Mouse (Mus musculus): Measurements from ENCODE around the gene Guca2b. TPM values are rescaled to one million over a fixed set of nuclear protein-coding genes. Genes with fewer than 3 reads are reported as not detected.
A peak's percentile ranks its signal among the peaks of the same experiment; 100 is the strongest.

Gene Guca2b
- polyA plus RNA-seq, 1 experiment: not detected

DNA sequence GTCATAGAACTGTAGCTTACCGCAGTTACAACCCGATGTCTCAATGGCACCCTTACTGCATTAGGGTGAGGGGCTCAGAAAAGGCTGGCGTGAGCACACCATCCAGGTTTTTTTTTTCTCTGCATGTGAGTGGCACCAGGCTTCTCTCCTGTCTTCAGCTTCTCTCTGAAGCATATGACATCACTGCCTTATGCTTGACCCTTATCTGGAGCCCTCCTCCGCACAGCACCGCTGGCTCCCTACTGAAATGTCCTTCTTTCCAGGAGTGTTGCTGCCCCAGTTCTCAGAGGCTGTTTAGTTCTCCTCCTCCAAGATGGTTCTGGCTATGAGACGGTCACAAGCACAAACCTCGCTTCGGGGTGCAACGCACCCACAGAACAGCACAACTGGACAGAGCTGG, 12.4 kb upstream of the Guca2b start:
- 90% methylated on average over 9 of the region's 9 CpGs for WGBS
- Histone ChIP-seq H3K27ac (ENCODE audit: insufficient read depth, low read depth, low read length) (no peak overlapping the region), H3K4me3 (ENCODE audit: insufficient read depth, low read depth, low read length) (no peak overlapping the region), H3K4me1 (ENCODE audit: control insufficient read depth, insufficient read depth, low read length) (peaks cover 14% of the 10 kb centered on the region)
- no peak for TF ChIP-seq POLR2A (IDR thresholded peaks at IDR 0.05; ENCODE audit: insufficient read depth, low read depth, low read length)
- TF ChIP-seq CTCF (IDR thresholded peaks at IDR 0.05; ENCODE audit: insufficient read depth, low read depth, low read length): no peak

DNA sequence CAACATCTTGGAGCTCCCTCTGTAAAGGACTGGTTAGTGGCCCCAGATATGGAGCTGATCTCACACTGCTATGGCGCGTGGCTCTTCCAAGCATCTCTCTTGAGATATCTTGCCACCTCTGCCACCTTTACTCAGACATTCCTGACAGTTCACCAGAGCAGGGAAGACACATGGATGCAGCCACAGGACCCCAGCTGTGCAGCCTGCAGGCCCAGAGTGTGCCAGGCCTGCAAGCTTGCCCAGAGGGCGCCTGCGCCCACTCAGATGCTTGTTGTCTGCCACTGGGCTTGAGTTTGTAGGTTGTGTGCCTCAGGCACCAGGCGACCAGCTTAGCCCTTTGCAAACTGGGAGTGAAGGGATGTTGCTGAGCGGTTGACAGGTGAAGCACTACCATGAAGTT, 12.0 kb upstream of the Guca2b start:
- Histone ChIP-seq H3K4me1 (ENCODE audit: control insufficient read depth, insufficient read depth, low read length) (peaks cover 17% of the 10 kb centered on the region), H3K4me3 (ENCODE audit: insufficient read depth, low read depth, low read length) (no peak overlapping the region), H3K27ac (ENCODE audit: insufficient read depth, low read depth, low read length) (no peak overlapping the region)
- no peak for TF ChIP-seq CTCF (IDR thresholded peaks at IDR 0.05; ENCODE audit: insufficient read depth, low read depth, low read length)
- no peak for TF ChIP-seq POLR2A (IDR thresholded peaks at IDR 0.05; ENCODE audit: insufficient read depth, low read depth, low read length)
- 80% methylated on average over 6 of the region's 6 CpGs for WGBS

DNA sequence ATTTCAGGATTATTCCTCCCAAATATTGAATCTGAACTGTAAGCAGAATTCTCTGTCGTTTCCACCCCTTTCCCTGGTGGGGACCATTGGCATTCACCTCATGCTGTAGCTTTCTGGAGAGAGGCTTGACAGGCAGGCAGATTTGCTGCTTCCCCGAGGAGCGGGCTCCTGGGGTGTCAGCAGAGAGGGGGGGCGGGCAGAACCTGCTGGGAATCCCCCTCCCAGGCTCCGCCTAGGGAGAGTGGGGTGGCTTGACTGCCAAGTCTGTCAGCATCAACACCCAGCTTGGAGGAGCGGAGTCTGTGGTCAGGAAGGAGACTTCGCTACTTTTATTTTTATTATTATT, 11.4 kb upstream of the Guca2b start:
- 44% methylated on average over 7 of the region's 7 CpGs for WGBS
- no peak overlapping the region for H3K27ac ChIP-seq (ENCODE audit: insufficient read depth, low read depth, low read length)
- no peak for TF ChIP-seq CTCF (IDR thresholded peaks at IDR 0.05; ENCODE audit: insufficient read depth, low read depth, low read length)
- no peak for TF ChIP-seq POLR2A (IDR thresholded peaks at IDR 0.05; ENCODE audit: insufficient read depth, low read depth, low read length)
- H3K4me3 ChIP-seq (ENCODE audit: insufficient read depth, low read depth, low read length): no peak overlapping the region
- peaks cover 17% of the 10 kb centered on the region for H3K4me1 ChIP-seq (ENCODE audit: control insufficient read depth, insufficient read depth, low read length)

DNA sequence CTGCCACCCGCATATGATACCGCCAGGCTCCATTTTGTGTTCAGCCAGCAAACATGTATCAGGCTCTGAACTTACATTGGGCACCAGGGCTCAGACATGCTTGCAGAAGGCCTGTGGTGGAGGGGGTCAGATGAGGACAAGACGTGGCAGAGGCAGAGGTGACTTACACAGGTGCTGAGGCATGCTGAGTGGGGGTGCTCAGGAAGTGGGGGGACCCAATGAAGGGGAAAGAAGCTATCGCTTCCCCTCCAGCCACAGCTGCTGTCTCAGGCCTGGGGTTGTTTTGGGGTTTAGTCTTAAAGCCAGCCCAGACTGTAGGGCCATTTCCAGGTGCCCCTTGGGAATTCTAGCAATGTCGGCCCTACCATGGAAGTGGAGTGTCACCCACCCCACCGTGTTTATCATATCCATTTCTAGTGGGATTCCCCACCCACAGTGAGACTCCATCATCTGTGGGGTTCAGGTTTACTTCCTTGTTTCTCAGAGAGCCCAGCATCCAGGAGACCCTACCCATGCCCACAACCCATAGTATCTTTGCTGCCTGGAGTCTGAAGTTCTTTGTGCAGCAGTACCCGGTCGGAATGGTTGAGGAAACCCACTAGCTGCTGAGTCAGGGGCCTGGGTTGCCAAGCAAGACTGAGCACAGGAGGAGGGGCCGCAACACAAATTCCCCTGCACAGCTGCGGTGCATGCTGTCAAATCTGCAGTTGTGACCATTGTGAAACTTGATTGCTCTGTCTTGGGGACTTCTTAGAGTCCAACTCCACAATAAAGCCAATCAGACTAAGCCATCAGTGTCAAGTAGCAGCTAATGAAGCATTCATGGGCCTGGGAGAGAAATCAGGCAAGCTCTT, 10.8 kb upstream of the Guca2b start:
- Histone ChIP-seq H3K4me3 (ENCODE audit: insufficient read depth, low read depth, low read length) (no peak overlapping the region), H3K4me1 (ENCODE audit: control insufficient read depth, insufficient read depth, low read length) (peaks cover 17% of the 10 kb centered on the region), H3K27ac (ENCODE audit: insufficient read depth, low read depth, low read length) (no peak overlapping the region)
- no peak for TF ChIP-seq CTCF (IDR thresholded peaks at IDR 0.05; ENCODE audit: insufficient read depth, low read depth, low read length)
- TF ChIP-seq POLR2A (IDR thresholded peaks at IDR 0.05; ENCODE audit: insufficient read depth, low read depth, low read length): no peak
- 61% methylated on average over 10 of the region's 10 CpGs for WGBS

DNA sequence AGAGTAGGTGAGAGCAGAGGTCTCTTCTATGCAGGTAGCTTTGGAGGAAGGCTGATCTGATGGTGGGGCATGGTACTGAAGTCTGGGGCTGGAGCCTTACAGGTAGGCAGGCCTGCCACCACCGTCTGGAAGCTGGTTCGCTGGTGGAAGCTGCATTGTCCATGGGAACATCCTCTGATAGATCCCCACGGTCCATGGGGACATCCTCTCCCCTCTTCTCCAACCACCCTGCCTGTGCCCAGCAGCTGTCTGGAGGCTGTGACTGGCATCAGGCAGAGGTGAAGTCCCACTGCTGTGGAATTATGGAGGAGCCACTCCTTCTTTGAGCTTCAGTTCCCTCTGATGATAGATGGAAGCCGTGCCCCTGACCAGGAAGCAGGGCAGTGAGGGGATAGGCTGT, 9.8 kb upstream of the Guca2b start:
- Histone ChIP-seq H3K27ac (ENCODE audit: insufficient read depth, low read depth, low read length) (no peak overlapping the region), H3K4me3 (ENCODE audit: insufficient read depth, low read depth, low read length) (no peak overlapping the region), H3K4me1 (ENCODE audit: control insufficient read depth, insufficient read depth, low read length) (peaks cover 17% of the 10 kb centered on the region)
- TF ChIP-seq POLR2A (IDR thresholded peaks at IDR 0.05; ENCODE audit: insufficient read depth, low read depth, low read length) (no peak), CTCF (IDR thresholded peaks at IDR 0.05; ENCODE audit: insufficient read depth, low read depth, low read length) (no peak)
- 94% methylated on average over 4 of the region's 4 CpGs for WGBS

DNA sequence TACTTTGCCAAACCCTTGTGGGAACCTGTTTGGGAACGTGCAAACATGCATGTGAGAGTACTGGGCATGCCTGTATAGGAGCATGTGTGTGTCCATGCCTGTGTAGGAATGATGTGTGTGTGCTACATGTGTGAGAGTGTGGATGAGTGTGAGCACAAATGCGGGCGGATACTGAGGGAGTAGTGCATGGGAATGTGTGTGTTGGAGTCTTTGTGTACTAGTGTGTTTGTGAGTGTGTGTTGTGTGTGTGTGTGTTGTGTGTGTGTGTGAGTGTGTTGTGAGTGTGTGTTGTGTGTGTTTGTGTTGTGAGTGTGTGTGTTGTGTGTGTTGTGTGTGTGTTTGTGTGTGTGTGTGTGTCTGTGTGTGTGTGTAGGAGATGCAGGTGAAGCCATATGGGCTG, 9.4 kb upstream of the Guca2b start:
- Histone ChIP-seq H3K4me1 (ENCODE audit: control insufficient read depth, insufficient read depth, low read length) (peaks cover 20% of the 10 kb centered on the region), H3K27ac (ENCODE audit: insufficient read depth, low read depth, low read length) (no peak overlapping the region), H3K4me3 (ENCODE audit: insufficient read depth, low read depth, low read length) (no peak overlapping the region)
- 90% methylated on average over 3 of the region's 3 CpGs for whole genome bisulfite sequencing
- TF ChIP-seq POLR2A (IDR thresholded peaks at IDR 0.05; ENCODE audit: insufficient read depth, low read depth, low read length) (no peak), CTCF (IDR thresholded peaks at IDR 0.05; ENCODE audit: insufficient read depth, low read depth, low read length) (no peak)

DNA sequence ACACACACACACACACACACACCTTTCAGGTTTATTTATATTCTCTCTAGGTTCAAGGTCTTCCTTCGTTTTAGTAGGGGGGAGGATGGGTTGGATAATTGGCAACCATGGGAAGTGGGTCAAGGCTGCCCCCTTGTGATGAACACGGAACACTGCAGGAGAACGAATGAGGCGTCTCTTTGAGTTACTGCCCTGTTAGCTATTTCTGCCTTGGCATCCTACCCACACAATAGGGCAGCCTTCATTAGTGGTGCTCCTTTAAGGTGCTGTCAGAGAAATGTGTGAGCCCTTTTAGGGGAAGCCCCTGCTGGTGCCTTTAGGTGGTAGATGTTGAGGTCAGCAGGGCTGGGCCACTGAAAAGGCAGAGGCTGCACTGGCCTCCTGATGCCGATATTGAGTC, 8.7 kb upstream of the Guca2b start:
- TF ChIP-seq CTCF (IDR thresholded peaks at IDR 0.05; ENCODE audit: insufficient read depth, low read depth, low read length) (peak; percentile 41; the same call in 1 of the 2 replicates), POLR2A (IDR thresholded peaks at IDR 0.05; ENCODE audit: insufficient read depth, low read depth, low read length) (no peak)
- no peak overlapping the region for H3K4me3 ChIP-seq (ENCODE audit: insufficient read depth, low read depth, low read length)
- no peak overlapping the region for H3K27ac ChIP-seq (ENCODE audit: insufficient read depth, low read depth, low read length)
- WGBS: 11% methylated on average over 5 of the region's 5 CpGs
- peaks cover 28% of the 10 kb centered on the region for H3K4me1 ChIP-seq (ENCODE audit: control insufficient read depth, insufficient read depth, low read length)

DNA sequence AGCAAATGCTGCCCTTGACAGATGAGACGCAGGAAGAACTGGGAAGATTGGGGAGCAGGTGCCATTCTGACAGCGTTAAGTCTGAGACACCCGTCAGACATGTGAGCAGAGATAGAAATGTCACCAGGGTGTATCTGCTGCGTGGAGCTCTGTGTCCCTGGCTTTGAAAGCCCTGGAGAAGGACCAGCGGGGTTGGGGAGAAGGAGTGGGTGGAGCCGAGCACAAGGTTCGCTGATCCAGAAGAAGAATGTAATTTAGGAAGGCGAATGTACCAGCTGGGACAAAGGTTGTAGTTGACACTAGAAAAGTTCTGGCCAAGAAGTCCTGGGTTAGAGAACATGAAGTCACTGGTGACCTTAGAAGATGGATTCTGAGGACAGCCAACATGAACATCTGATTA, 7.4 kb upstream of the Guca2b start:
- Histone ChIP-seq H3K4me3 (ENCODE audit: insufficient read depth, low read depth, low read length) (no peak overlapping the region), H3K4me1 (ENCODE audit: control insufficient read depth, insufficient read depth, low read length) (peaks cover 25% of the 10 kb centered on the region), H3K27ac (ENCODE audit: insufficient read depth, low read depth, low read length) (no peak overlapping the region)
- WGBS: 42% methylated on average over 8 of the region's 8 CpGs
- TF ChIP-seq CTCF (IDR thresholded peaks at IDR 0.05; ENCODE audit: insufficient read depth, low read depth, low read length) (no peak), POLR2A (IDR thresholded peaks at IDR 0.05; ENCODE audit: insufficient read depth, low read depth, low read length) (no peak)

DNA sequence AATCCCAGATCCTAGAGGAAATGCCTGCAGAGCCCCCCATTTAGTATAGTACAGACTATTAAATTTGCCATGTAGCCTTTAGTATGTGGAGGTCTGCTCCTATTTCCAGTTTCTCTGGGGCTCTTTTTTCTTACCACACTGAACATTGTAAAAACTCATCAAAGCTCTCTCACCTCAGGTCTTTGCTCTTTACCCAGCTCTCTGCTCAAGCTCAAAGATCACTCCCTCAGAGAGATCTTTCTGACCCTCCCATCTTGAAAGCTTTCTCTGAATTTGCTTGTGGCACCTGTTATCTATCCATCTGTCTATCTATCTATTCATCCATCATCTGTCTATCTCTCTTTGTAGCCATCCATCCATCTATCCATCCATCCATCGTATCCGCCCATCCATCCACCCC, 6.4 kb upstream of the Guca2b start:
- WGBS: 94% methylated on average over 2 of the region's 2 CpGs

More for the DNA sequence above, 6.4 kb upstream of the Guca2b start:
- Histone ChIP-seq H3K27ac (ENCODE audit: insufficient read depth, low read depth, low read length) (no peak overlapping the region), H3K4me1 (ENCODE audit: control insufficient read depth, insufficient read depth, low read length) (peaks cover 20% of the 10 kb centered on the region), H3K4me3 (ENCODE audit: insufficient read depth, low read depth, low read length) (no peak overlapping the region)
- TF ChIP-seq CTCF (IDR thresholded peaks at IDR 0.05; ENCODE audit: insufficient read depth, low read depth, low read length) (no peak), POLR2A (IDR thresholded peaks at IDR 0.05; ENCODE audit: insufficient read depth, low read depth, low read length) (no peak)

All from olfactory bulb, adult 2 months (tissue).